ENCODE assay signal across 17 mouse cellular contexts in the genomic region with DNA sequence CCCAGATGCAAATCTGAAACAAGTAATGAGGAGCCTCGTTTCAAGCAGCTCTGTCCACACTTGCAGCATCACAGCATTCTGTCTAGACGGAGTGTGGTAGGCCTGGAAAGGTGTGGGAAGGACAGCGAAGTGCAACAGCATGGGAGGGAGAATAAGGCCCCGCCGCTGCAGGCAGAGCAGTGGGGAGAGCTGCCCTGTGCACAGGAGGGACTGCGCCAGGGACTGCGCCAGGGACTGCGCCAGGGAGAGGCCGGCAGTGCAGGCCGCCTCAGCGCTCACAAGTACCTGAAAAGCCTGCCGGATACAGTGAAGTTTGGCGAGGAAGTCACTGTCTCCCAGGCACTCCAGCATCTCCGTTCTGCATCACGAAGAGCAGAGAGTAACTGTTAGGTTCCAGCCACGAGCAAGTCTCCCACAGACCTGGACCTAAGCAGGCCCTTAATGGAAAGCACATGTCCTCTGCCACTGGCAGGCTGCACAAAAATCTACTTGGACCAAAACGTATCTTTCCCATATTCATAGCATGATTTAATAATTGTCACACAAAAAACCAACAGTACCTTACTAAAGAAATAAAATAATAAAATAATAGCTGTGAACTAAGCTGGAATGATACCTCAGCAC. TPM values are rescaled to one million over a fixed set of nuclear protein-coding genes. Genes with fewer than 3 reads are reported as not detected.
A peak's percentile ranks its signal among the peaks of the same experiment; 100 is the strongest.
DNase-seq lines count a peak whose midpoint lies in the region; ATAC-seq and TF ChIP-seq lines count a peak whose summit lies in the region.
"Had no signal": no experiment of that assay in that cellular context is flagged by ENCODE, and none has a peak within 500 bp of the region (broad histone marks: within the 10 kb centered on the region; RNA-seq: fewer than 3 reads in every experiment).

No protein-coding gene starts in this region.

- 67% methylated on average over 17 of the region's 17 CpGs for WGBS in cerebellum, adult 2 months
- 84% methylated on average over 17 of the region's 17 CpGs for WGBS in heart, embryonic 10.5 days
- 88% methylated on average over 17 of the region's 17 CpGs for WGBS in heart, embryonic 11.5 days (ENCODE audit: insufficient replicate concordance)
- WGBS in limb, embryonic 10.5 days: 78% methylated on average over 17 of the region's 17 CpGs
- 86% methylated on average over 17 of the region's 17 CpGs for WGBS in hindbrain, embryonic 10.5 days

- H3K9me3 ChIP-seq in heart, embryonic 10.5 days: no peaks in the 10 kb centered on the region
- no peaks in the 10 kb centered on the region for H3K9me3 ChIP-seq in heart, embryonic 11.5 days (replicated peaks; ENCODE audit: control insufficient read depth, low read length)
- no peaks in the 10 kb centered on the region for H3K9me3 ChIP-seq in limb, embryonic 10.5 days (replicated peaks)
- no peaks in the 10 kb centered on the region for H3K9me3 ChIP-seq in hindbrain, embryonic 10.5 days
- H3K9me3 ChIP-seq: heart, embryonic 12.5 days; hindbrain, embryonic 15.5 days; intestine, embryonic 15.5 days; kidney, embryonic 15.5 days; neural tube, embryonic 15.5 days had no signal

- H3K27me3 ChIP-seq in cerebellum, adult 2 months (ENCODE audit: control insufficient read depth, insufficient read depth, low read length): no peaks in the 10 kb centered on the region
- no peaks in the 10 kb centered on the region for H3K27me3 ChIP-seq in heart, embryonic 10.5 days (ENCODE audit: insufficient read depth, poor library complexity, severe bottlenecking)
- no peaks in the 10 kb centered on the region for H3K27me3 ChIP-seq in heart, embryonic 11.5 days (ENCODE audit: control insufficient read depth, insufficient read depth, low read length)
- no peaks in the 10 kb centered on the region for H3K27me3 ChIP-seq in limb, embryonic 10.5 days (ENCODE audit: low read depth, poor library complexity, severe bottlenecking)
- no peaks in the 10 kb centered on the region for H3K27me3 ChIP-seq in hindbrain, embryonic 10.5 days (ENCODE audit: insufficient read depth, poor library complexity, severe bottlenecking)
- H3K27me3 ChIP-seq: heart, embryonic 12.5 days; hindbrain, embryonic 15.5 days; intestine, embryonic 15.5 days; kidney, embryonic 15.5 days; neural tube, embryonic 15.5 days had no signal

- H3K4me2 ChIP-seq in heart, embryonic 11.5 days: no peak overlapping the region
- H3K4me2 ChIP-seq: heart, embryonic 12.5 days; hindbrain, embryonic 15.5 days; intestine, embryonic 15.5 days; kidney, embryonic 15.5 days; liver, embryonic 11.5 days; neural tube, embryonic 15.5 days had no signal

- ATAC-seq in heart, embryonic 11.5 days (replicated peaks; ENCODE audit: insufficient number of reproducible peaks, low FRiP score, low TSS enrichment): no peak
- no peak for ATAC-seq in CD4-positive, CD25-positive, alpha-beta regulatory T cell, adult 4 months
- ATAC-seq: intestine, embryonic 15.5 days; midbrain, embryonic 16.5 days had no signal

- no peak for TF ChIP-seq POLR2A in cerebellum, adult 2 months (IDR thresholded peaks at IDR 0.05; ENCODE audit: borderline replicate concordance, insufficient read depth, low read length)

- H3K4me3 ChIP-seq in cerebellum, adult 2 months (replicated peaks; ENCODE audit: insufficient read depth, low read depth, low read length): no peak overlapping the region
- no peak overlapping the region for H3K4me3 ChIP-seq in heart, embryonic 10.5 days
- H3K4me3 ChIP-seq in heart, embryonic 11.5 days (ENCODE audit: low read depth, low read length): no peak overlapping the region
- no peak overlapping the region for H3K4me3 ChIP-seq in limb, embryonic 10.5 days
- H3K4me3 ChIP-seq in hindbrain, embryonic 10.5 days: no peak overlapping the region
- H3K4me3 ChIP-seq: heart, embryonic 12.5 days; hindbrain, embryonic 15.5 days; intestine, embryonic 15.5 days; kidney, embryonic 15.5 days; neural tube, embryonic 15.5 days had no signal

- peaks cover 43% of the 10 kb centered on the region for H3K36me3 ChIP-seq in heart, embryonic 10.5 days
- peaks cover 10% of the 10 kb centered on the region for H3K36me3 ChIP-seq in heart, embryonic 11.5 days (ENCODE audit: control insufficient read depth, insufficient read depth, low read length)
- H3K36me3 ChIP-seq in limb, embryonic 10.5 days: peaks cover 50% of the 10 kb centered on the region
- peaks cover 73% of the 10 kb centered on the region for H3K36me3 ChIP-seq in hindbrain, embryonic 10.5 days
- H3K36me3 ChIP-seq: intestine, embryonic 15.5 days had no signal

- H3K4me1 ChIP-seq in cerebellum, adult 2 months (ENCODE audit: control insufficient read depth, insufficient read depth, low read length): no peaks in the 10 kb centered on the region; the same call in 1 of the 2 replicates
- H3K4me1 ChIP-seq in heart, embryonic 10.5 days: peaks cover 14% of the 10 kb centered on the region
- peaks cover 8% of the 10 kb centered on the region; the same call in 1 of the 2 replicates for H3K4me1 ChIP-seq in heart, embryonic 11.5 days (ENCODE audit: control insufficient read depth, insufficient read depth, low read length)
- H3K4me1 ChIP-seq in limb, embryonic 10.5 days: peaks cover 19% of the 10 kb centered on the region
- H3K4me1 ChIP-seq in hindbrain, embryonic 10.5 days (replicated peaks): no peaks in the 10 kb centered on the region
- H3K4me1 ChIP-seq: hindbrain, embryonic 15.5 days; kidney, embryonic 15.5 days; neural tube, embryonic 15.5 days had no signal

- DNase-seq in cerebellum, adult 2 months: no peak
- DNase-seq in cerebellum, adult 9-10 months: no peak
- peak; percentile 55 for DNase-seq in heart, embryonic 10.5 days (ENCODE audit: low spot score)
- no peak for DNase-seq in limb, embryonic 10.5 days (ENCODE audit: low spot score)
- DNase-seq in hindbrain, embryonic 10.5 days (ENCODE audit: low spot score): no peak
- DNase-seq: lung, adult 2 months; lung, postnatal 4 days; thymus, postnatal 25 days had no signal

- H3K9ac ChIP-seq in heart, embryonic 11.5 days (ENCODE audit: low read depth, low read length): no peak overlapping the region
- H3K9ac ChIP-seq: heart, embryonic 12.5 days; hindbrain, embryonic 15.5 days; intestine, embryonic 15.5 days; kidney, embryonic 15.5 days; neural tube, embryonic 15.5 days had no signal

- peak overlapping the region; percentile 36; the same call in 1 of the 2 replicates for H3K27ac ChIP-seq in cerebellum, adult 2 months (ENCODE audit: insufficient read depth, low read length)
- H3K27ac ChIP-seq in heart, embryonic 10.5 days: peak overlapping the region; percentile 42; the same call in 1 of the 2 replicates
- H3K27ac ChIP-seq in heart, embryonic 11.5 days (ENCODE audit: low read depth, low read length): no peak overlapping the region
- H3K27ac ChIP-seq in limb, embryonic 10.5 days: peak overlapping the region; percentile 72
- H3K27ac ChIP-seq in hindbrain, embryonic 10.5 days: no peak overlapping the region
- H3K27ac ChIP-seq: hindbrain, embryonic 15.5 days; intestine, embryonic 15.5 days; kidney, embryonic 15.5 days; neural tube, embryonic 15.5 days had no signal

- no peak for TF ChIP-seq CTCF in cerebellum, adult 2 months (IDR thresholded peaks at IDR 0.05; ENCODE audit: borderline replicate concordance, insufficient read depth, low read depth, low read length)

RNA-seq across cellular contexts. Expression of gene Nexn, which starts 24.1 kb away (rescaled TPM):
- polyA plus RNA-seq in cerebellum, adult 2 months (2012; rRNA removed): 5.3 and 6.5 TPM in 2 replicates
- polyA plus RNA-seq in heart, embryonic 10.5 days (2016; fragmentation: Nextera tagmentation; extraction: Ambion mirVana): 102 and 155 TPM in 2 replicates
- polyA plus RNA-seq in heart, embryonic 11.5 days (2014; fragmentation: Nextera tagmentation; extraction: Ambion mirVana): 165 and 210 TPM in 2 replicates
- 3.0 and 3.1 TPM in 2 replicates for polyA plus RNA-seq in limb, embryonic 10.5 days (2016; fragmentation: Nextera tagmentation; extraction: Ambion mirVana)
- 2.8 and 5.2 TPM in 2 replicates for polyA plus RNA-seq in hindbrain, embryonic 10.5 days (2016; fragmentation: Nextera tagmentation; extraction: Ambion mirVana)
- polyA plus RNA-seq in CD4-positive, CD25-positive, alpha-beta regulatory T cell, adult 4 months (2017; shearing (Covaris generic)): 1 to 10 TPM; 2.0 to 5.2 TPM

RNA-seq across cellular contexts. Expression of gene Miga1, which starts 49.9 kb away (rescaled TPM):
- 52.1 and 56.3 TPM in 2 replicates for polyA plus RNA-seq in cerebellum, adult 2 months (2012; rRNA removed)
- polyA plus RNA-seq in heart, embryonic 10.5 days (2016; fragmentation: Nextera tagmentation; extraction: Ambion mirVana): 14.5 and 18.4 TPM in 2 replicates
- polyA plus RNA-seq in heart, embryonic 11.5 days (2014; fragmentation: Nextera tagmentation; extraction: Ambion mirVana): 12.8 and 16.7 TPM in 2 replicates
- polyA plus RNA-seq in limb, embryonic 10.5 days (2016; fragmentation: Nextera tagmentation; extraction: Ambion mirVana): 16.8 and 21.5 TPM in 2 replicates
- 16.4 and 16.9 TPM in 2 replicates for polyA plus RNA-seq in hindbrain, embryonic 10.5 days (2016; fragmentation: Nextera tagmentation; extraction: Ambion mirVana)
- polyA plus RNA-seq in CD4-positive, CD25-positive, alpha-beta regulatory T cell, adult 4 months (2017; shearing (Covaris generic)): 1 to 10 TPM; 8.0 TPM

RNA-seq across cellular contexts. Expression of gene Usp33, which starts 56.0 kb away (rescaled TPM):
- 101 and 111 TPM in 2 replicates for polyA plus RNA-seq in cerebellum, adult 2 months (2012; rRNA removed)
- 36.2 and 37.6 TPM in 2 replicates for polyA plus RNA-seq in heart, embryonic 10.5 days (2016; fragmentation: Nextera tagmentation; extraction: Ambion mirVana)
- 31.9 and 35.1 TPM in 2 replicates for polyA plus RNA-seq in heart, embryonic 11.5 days (2014; fragmentation: Nextera tagmentation; extraction: Ambion mirVana)
- polyA plus RNA-seq in limb, embryonic 10.5 days (2016; fragmentation: Nextera tagmentation; extraction: Ambion mirVana): 46.4 and 52.0 TPM in 2 replicates
- 49.5 and 53.8 TPM in 2 replicates for polyA plus RNA-seq in hindbrain, embryonic 10.5 days (2016; fragmentation: Nextera tagmentation; extraction: Ambion mirVana)
- polyA plus RNA-seq in CD4-positive, CD25-positive, alpha-beta regulatory T cell, adult 4 months (2017; shearing (Covaris generic)): 10 to 100 TPM; 33.9 to 35.5 TPM

Comparison
In these comparisons a context has a peak if more than half of its experiments do, and no peak if none do; other contexts are left out.
1. H3K27ac ChIP-seq: peak in cerebellum, adult 2 months (single experiment), heart, embryonic 10.5 days (single experiment) and limb, embryonic 10.5 days (single experiment); none in heart, embryonic 11.5 days (single experiment) and hindbrain, embryonic 10.5 days (single experiment).
2. RNA of gene Nexn, which starts 24.1 kb away (polyA plus RNA-seq): 165 to 210 TPM in heart, embryonic 11.5 days and 102 to 155 TPM in heart, embryonic 10.5 days; 5.3 to 6.5 TPM in cerebellum, adult 2 months, 2.0 to 5.2 TPM in CD4-positive, CD25-positive, alpha-beta regulatory T cell, adult 4 months, 3.0 to 3.1 TPM in limb, embryonic 10.5 days and 2.8 to 5.2 TPM in hindbrain, embryonic 10.5 days; every median in the first group is over 10 times any median in the second.